Mouse (Mus musculus) liver, embryonic 14.5 days (tissue): ENCODE measurements at regions not wholly inside any gene's neighbourhood (a gene's known extent, or its start where the extent isn't known, plus 50 kb on each side); places are given as distances from the start of the nearest gene placed in this dataset.

Experiments
- CTCF ChIP-seq: IDR thresholded peaks from 2 replicates; pipeline ENCODE4 v1.5.1; 2016; ENCODE audit warnings: antibody characterized with exemption, low read depth, control low read depth
- EP300 ChIP-seq: IDR thresholded peaks from 2 replicates; pipeline ENCODE4 v1.6.1; 2016; ENCODE audit warnings: antibody characterized with exemption, low read depth

DNA sequence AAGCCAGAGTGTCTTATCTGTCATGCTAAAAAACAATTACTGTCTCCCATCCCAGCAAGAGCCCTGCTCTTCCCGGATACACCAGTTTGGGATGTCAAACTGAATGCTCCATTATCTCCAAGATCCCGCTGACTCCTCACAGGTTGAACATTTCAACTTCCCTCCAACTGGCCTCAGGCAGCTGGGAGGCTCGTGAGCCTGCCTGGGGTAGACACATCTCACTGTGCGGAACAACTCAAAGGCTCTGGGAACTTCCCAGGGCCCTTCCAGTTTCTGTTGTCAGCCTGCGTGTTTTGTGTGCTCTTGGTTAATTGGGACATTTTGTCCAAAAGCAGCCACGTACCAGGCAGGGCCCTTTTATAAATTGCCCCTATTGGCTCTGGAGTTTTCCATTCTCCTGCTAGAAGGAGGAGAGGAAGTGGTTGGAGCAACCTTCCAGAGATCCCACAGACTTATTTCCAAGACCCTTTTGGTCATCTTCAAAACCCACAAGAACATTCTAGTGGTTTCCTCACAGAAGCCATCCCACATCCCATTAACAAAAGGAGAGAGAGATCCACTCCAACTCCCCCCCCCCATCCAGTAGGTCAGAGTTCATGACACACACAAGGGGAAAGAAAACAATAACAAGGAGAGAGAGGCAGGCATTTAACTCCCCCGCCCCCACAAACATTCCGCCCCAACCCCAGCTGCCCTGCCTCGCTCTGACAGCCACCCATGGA lies 163.3 kb downstream of the Icos start:
- no peak for TF ChIP-seq CTCF
- no peak for TF ChIP-seq EP300
